Mouse (Mus musculus): ENCODE data around the gene Sytl1.

- TF ChIP-seq HCFC1 (IDR thresholded peaks at IDR 0.05; ENCODE audit: borderline replicate concordance, insufficient read depth, low read length), result no peak
- TF ChIP-seq ZNF384 (IDR thresholded peaks at IDR 0.05; ENCODE audit: low read depth, low read length), result peak; percentile 89
These were observed 29.5 kb downstream of the Sytl1 start for GRCm38 (mm10) chr4:133233285-133233976.
